Mouse (Mus musculus) embryonic fibroblast, embryonic 13.5 days (primary cell): ENCODE results near the gene Vmn2r19. TPM values are rescaled to one million over a fixed set of nuclear protein-coding genes. Genes with fewer than 3 reads are reported as not detected.

Experiments
- H3K27ac ChIP-seq: 2 replicates; pipeline ENCODE4 v1.5.1; 2012; ENCODE audit warnings: low read length, control low read depth, inconsistent platforms; ENCODE audit not compliant: insufficient read depth
- H3K4me1 ChIP-seq: 2 replicates; pipeline ENCODE4 v1.6.1; 2011; ENCODE audit warnings: low read length; ENCODE audit not compliant: control insufficient read depth, insufficient read depth
- H3K4me3 ChIP-seq: 2 replicates; pipeline ENCODE4 v1.5.1; 2011; ENCODE audit warnings: mild to moderate bottlenecking, control low read depth, low read length; ENCODE audit not compliant: insufficient read depth
- CTCF ChIP-seq: IDR thresholded peaks from 2 replicates; pipeline ENCODE4 v1.5.1; 2011; ENCODE audit warnings: mild to moderate bottlenecking, control low read depth, low read length, moderate library complexity, borderline replicate concordance; ENCODE audit not compliant: insufficient read depth
- POLR2A ChIP-seq: IDR thresholded peaks from 2 replicates; pipeline ENCODE4 v1.6.1; 2011; ENCODE audit warnings: low read depth, mild to moderate bottlenecking, control low read depth, low read length, moderate library complexity
- polyA plus RNA-seq: library from polyadenylated mRNA; stranded (reverse); fragments of >200 nt; gene quantifications from 2 replicates; pipeline ENCODE4 v1.2.4, GENCODE M21; 2011; ENCODE audit warnings: low read depth; ENCODE audit not compliant: missing spikeins, insufficient read length

The Vmn2r19 gene
- polyA plus RNA-seq = not detected in 2 replicates

- TF ChIP-seq POLR2A (no peak), CTCF (no peak)
- Histone ChIP-seq H3K4me3 (no peak within 1 kb of the TSS), H3K27ac (no peak within 1 kb of the TSS), H3K4me1 (no peaks in the 10 kb centered on the region)
Observed at GRCm38 (mm10) chr6:123308033-123308432, at the start of gene Vmn2r19. Gene Vmn2r19 (plus strand): TSS chr6:123308333.

- Histone ChIP-seq H3K27ac (no peak overlapping the region), H3K4me3 (no peak overlapping the region), H3K4me1 (no peaks in the 10 kb centered on the region)
- no peak for TF ChIP-seq CTCF
- no peak for TF ChIP-seq POLR2A
Observed at GRCm38 (mm10) chr6:123258946-123259345, 49.2 kb upstream of the Vmn2r19 start.

GRCm38 (mm10) chr6:123259889-123260603 lies 48.1 kb upstream of the Vmn2r19 start:
- no peak for TF ChIP-seq POLR2A
- TF ChIP-seq CTCF = no peak
- no peak overlapping the region for H3K27ac ChIP-seq

GRCm38 (mm10) chr6:123260868-123261267 lies 47.3 kb upstream of the Vmn2r19 start:
- Histone ChIP-seq H3K4me1 (no peaks in the 10 kb centered on the region), H3K4me3 (no peak overlapping the region), H3K27ac (no peak overlapping the region)
- no peak for TF ChIP-seq CTCF
- no peak for TF ChIP-seq POLR2A

More at GRCm38 (mm10) chr6:123259889-123260603, 48.1 kb upstream of the Vmn2r19 start:
- no peaks in the 10 kb centered on the region for H3K4me1 ChIP-seq
- H3K4me3 ChIP-seq = no peak overlapping the region

GRCm38 (mm10) chr6:123261555-123262161 lies 46.5 kb upstream of the Vmn2r19 start, which contains the start of gene Clec4d:
Gene Clec4d (plus strand): TSS chr6:123262111.
- Histone ChIP-seq H3K4me1 (no peaks in the 10 kb centered on the region), H3K27ac (no peak within 1 kb of the TSS), H3K4me3 (no peak within 1 kb of the TSS)
- TF ChIP-seq POLR2A (no peak), CTCF (no peak)

GRCm38 (mm10) chr6:123264194-123264593 lies 43.9 kb upstream of the Vmn2r19 start:
- H3K4me1 ChIP-seq = no peaks in the 10 kb centered on the region
- H3K27ac ChIP-seq = no peak overlapping the region
- TF ChIP-seq POLR2A (no peak), CTCF (no peak)
- H3K4me3 ChIP-seq = no peak overlapping the region

- Histone ChIP-seq H3K27ac (no peak overlapping the region), H3K4me1 (no peaks in the 10 kb centered on the region), H3K4me3 (no peak overlapping the region)
- TF ChIP-seq CTCF = no peak
- TF ChIP-seq POLR2A = no peak
Observed at GRCm38 (mm10) chr6:123265809-123266208, 42.3 kb upstream of the Vmn2r19 start.

- Histone ChIP-seq H3K27ac (no peak overlapping the region), H3K4me1 (no peaks in the 10 kb centered on the region), H3K4me3 (no peak overlapping the region)
- TF ChIP-seq CTCF (no peak), POLR2A (no peak)
Observed at GRCm38 (mm10) chr6:123266945-123267344, 41.2 kb upstream of the Vmn2r19 start.

- TF ChIP-seq CTCF (no peak), POLR2A (no peak)
- no peak overlapping the region for H3K4me3 ChIP-seq
- no peak overlapping the region for H3K27ac ChIP-seq
- no peaks in the 10 kb centered on the region for H3K4me1 ChIP-seq
Observed at GRCm38 (mm10) chr6:123279443-123279842, 28.7 kb upstream of the Vmn2r19 start.

- Histone ChIP-seq H3K4me1 (no peaks in the 10 kb centered on the region), H3K27ac (no peak overlapping the region), H3K4me3 (no peak overlapping the region)
- no peak for TF ChIP-seq CTCF
- TF ChIP-seq POLR2A = no peak
Observed at GRCm38 (mm10) chr6:123286311-123286710, 21.8 kb upstream of the Vmn2r19 start.
